Mouse (Mus musculus) forebrain, embryonic 14.5 days (tissue): ENCODE results near the gene Ccdc8. TPM values are rescaled to one million over a fixed set of nuclear protein-coding genes. Genes with fewer than 3 reads are reported as not detected.
"Not testable (repeated sequence)": the region's sequence is repeated elsewhere in the genome, so short reads cannot be mapped to it uniquely, and the experiment has no call there.

Source experiments
- ATAC-seq: fragments of 200-750 bp; cut with Nextera tagmentation; 2 replicates; pipeline ENCODE4 v1.8.0; 2017; ENCODE audit warnings: mild to moderate bottlenecking, moderate library complexity
- DNase-seq: peaks from one replicate; pipeline ENCODE4 v3.0.0-alpha.2; 2015; ENCODE audit warnings: low spot score
- H3K27ac ChIP-seq: fragments of 300-500 bp; sonication (generic); 2 replicates; pipeline ENCODE4 v1.5.1; 2014; ENCODE audit warnings: low read depth, mild to moderate bottlenecking, control low read depth, low read length, moderate library complexity
- H3K27me3 ChIP-seq: fragments of 300-500 bp; sonication (generic); replicated peaks from 2 replicates; pipeline ENCODE4 v1.6.1; 2014; ENCODE audit warnings: low read length, control low read depth, mixed read lengths; ENCODE audit not compliant: control insufficient read depth, insufficient read depth
- H3K36me3 ChIP-seq: fragments of 300-500 bp; sonication (generic); 2 replicates; pipeline ENCODE4 v1.6.1; 2014; ENCODE audit warnings: low read length, control low read depth; ENCODE audit not compliant: control insufficient read depth, insufficient read depth
- H3K4me1 ChIP-seq: fragments of 300-500 bp; sonication (generic); 2 replicates; pipeline ENCODE4 v1.6.1; 2014; ENCODE audit warnings: antibody characterized with exemption, low read length, control low read depth; ENCODE audit not compliant: control insufficient read depth, insufficient read depth
- H3K4me2 ChIP-seq: fragments of 300-500 bp; sonication (generic); 2 replicates; pipeline ENCODE4 v1.6.1; 2014; ENCODE audit warnings: mild to moderate bottlenecking, control low read depth, low read length
- H3K4me3 ChIP-seq: fragments of 300-500 bp; sonication (generic); 2 replicates; pipeline ENCODE4 v1.5.1; 2014; ENCODE audit warnings: low read depth, low read length, control low read depth
- H3K9ac ChIP-seq: fragments of 300-500 bp; sonication (generic); 2 replicates; pipeline ENCODE4 v1.6.1; 2014; ENCODE audit warnings: mild to moderate bottlenecking, low read length, control low read depth, moderate library complexity
- H3K9me3 ChIP-seq: fragments of 300-500 bp; sonication (generic); replicated peaks from 2 replicates; pipeline ENCODE4 v1.6.1; 2016; ENCODE audit warnings: low read length, control low read depth, mixed read lengths; ENCODE audit not compliant: control insufficient read depth
- WGBS: fragments of 180-500 bp; shearing (Covaris S2); extraction: QIAGEN DNeasy Blood & Tissue Kit; methylation state at CpG from one replicate; pipeline ENCODE4 v1.1.7; 2014; 5-methylcytosine and 5-hydroxymethylcytosine counted together
- polyA plus RNA-seq: library from polyadenylated mRNA; unstranded; fragments of >200 nt; fragmentation: Nextera tagmentation; extraction: Ambion mirVana; gene quantifications from 2 replicates; pipeline ENCODE4 v1.2.1, GENCODE M21; 2014

The Ccdc8 gene
- polyA plus RNA-seq, 1 experiment from 2014 or later, result 3.4 TPM

DNA sequence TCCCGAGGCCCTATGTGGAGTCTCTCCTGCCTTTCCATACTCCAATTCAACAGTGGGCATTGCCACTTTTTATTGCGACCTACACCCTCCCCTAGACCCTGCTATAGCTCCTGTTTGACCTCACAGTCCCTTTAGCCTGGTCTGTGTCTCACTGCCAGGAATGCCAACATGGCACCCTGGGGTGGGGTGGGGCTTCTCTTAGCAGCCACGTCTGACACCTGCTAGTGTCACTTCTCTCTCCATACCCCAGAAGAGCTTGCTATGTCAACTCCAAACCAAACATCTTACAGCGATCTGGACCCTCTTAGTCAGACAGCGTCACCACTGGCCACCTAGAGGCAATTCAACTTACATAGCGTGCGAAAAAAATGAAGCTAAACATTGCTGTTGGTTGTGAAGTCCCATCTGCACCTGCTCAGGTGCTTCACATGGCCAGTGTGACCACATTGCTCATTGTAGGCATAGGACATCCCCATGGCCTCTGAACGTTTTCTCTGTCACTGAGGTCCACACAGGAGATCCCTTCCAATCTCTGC lies 43.5 kb upstream of the Ccdc8 start:
- ATAC-seq (no peak), DNase-seq (no peak)
- Histone ChIP-seq H3K27ac (no peak overlapping the region; the same call in 1 of the 2 replicates), H3K4me2 (peak overlapping the region; percentile 79), H3K4me3 (0 out of 2 replicates have a peak overlapping the region, but pooled peaks have one; percentile 3), H3K9me3 (no peaks in the 10 kb centered on the region), H3K4me1 (peaks cover 37% of the 10 kb centered on the region), H3K9ac (peak overlapping the region; percentile 56; the same call in 1 of the 2 replicates), H3K27me3 (peaks cover 8% of the 10 kb centered on the region), H3K36me3 (no peaks in the 10 kb centered on the region)
- 54% methylated on average over 8 of the region's 8 CpGs for WGBS

DNA sequence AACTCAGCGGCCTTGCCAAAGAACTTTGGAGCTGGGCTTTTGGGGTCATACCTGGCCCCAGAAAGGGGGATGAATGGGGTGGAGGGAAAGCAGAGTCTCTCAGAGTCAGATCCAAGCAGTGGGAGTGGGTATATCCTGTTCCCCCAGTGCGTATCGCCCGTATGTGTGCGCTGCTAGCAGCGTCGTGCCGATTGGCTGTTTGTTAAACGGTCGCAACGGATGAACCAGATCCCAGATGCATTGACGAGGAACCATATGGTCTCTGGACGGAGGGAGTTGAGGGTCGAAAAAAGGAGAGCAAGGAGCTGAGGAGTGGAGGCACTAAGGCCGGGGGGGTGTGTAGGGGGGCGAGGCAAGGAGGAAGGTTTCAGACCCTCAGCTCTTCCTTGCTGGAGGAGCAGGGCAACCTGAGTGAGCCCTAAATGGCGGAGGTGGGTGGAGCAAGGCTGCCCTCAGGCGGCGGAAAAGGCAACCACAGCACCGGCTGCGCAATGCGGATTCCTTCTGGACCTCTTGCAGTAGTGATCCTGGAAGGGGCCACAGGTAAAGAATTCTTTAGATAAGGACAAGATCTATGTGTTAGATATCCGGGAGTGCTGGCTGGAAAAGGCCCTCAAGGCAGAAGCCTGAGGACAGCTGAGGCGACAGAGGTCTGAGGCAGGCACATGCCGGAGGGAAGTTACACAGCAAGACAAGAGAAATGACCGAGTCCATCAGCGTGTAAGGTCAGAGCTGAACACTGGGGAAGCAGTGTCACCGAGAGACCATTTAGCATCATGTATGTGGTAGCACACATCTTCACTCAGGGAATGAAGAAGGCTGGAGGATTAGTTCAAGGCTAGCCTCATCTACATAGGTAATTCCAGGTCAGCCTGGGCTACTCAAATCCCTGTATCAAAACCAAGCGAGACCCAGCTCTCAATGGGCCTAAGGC lies 42.3 kb upstream of the Ccdc8 start:
- peak overlapping the region; percentile 56 for H3K9ac ChIP-seq
- peak overlapping the region; percentile 79 for H3K4me2 ChIP-seq
- H3K36me3 ChIP-seq, result no peaks in the 10 kb centered on the region
- peaks cover 8% of the 10 kb centered on the region for H3K27me3 ChIP-seq
- ATAC-seq (peak; percentile 60), DNase-seq (peak; percentile 86)
- H3K9me3 ChIP-seq, result no peaks in the 10 kb centered on the region
- peaks cover 34% of the 10 kb centered on the region for H3K4me1 ChIP-seq
- peak overlapping the region; percentile 24 for H3K4me3 ChIP-seq
- WGBS, result 13% methylated on average over 29 of the region's 29 CpGs
- H3K27ac ChIP-seq, result peak overlapping the region; percentile 54

DNA sequence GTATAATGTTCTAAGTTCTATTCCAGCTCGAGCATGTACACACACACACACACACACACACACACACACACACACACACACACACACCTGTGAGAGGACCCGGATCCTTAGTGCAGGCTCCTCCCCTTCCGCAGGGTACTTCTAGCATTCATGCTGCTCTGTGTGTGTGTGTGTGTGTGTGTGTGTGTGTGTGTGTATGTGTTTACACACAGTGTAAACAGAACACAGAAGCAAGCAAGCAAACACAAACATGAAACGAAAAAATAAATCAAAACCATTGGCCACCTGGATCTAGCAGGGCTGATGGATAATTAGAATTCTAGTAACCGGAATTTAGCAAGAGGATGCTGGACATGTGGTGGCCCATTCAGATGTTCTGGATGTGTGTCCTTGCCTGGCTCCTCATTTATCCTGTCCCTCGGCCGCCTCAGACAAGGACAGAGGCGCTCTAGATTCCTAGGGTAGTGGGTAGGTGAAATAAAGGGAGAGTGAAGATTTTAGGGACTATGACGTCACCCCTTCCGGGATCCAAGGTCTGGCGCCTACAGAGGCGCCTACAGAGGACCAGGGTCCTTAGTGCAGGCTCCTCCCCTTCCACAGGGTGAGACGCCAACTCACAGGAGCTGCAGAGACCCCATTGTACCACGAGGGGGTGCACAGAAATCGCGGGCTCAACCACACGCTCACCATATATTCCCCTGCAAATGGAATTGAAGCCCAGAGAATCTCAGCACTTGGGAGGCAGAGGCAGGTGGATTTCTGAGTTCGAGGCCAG lies 41.5 kb upstream of the Ccdc8 start:
- H3K27me3 ChIP-seq, result peaks cover 6% of the 10 kb centered on the region
- no peaks in the 10 kb centered on the region for H3K9me3 ChIP-seq
- H3K9ac ChIP-seq, result no peak overlapping the region
- WGBS, result 26% methylated on average over 18 of the region's 18 CpGs
- 0 out of 2 replicates have a peak overlapping the region, but pooled peaks have one; percentile 21 for H3K27ac ChIP-seq
- ATAC-seq (peak; percentile 69), DNase-seq (peak; percentile 88)
- no peak overlapping the region for H3K4me3 ChIP-seq
- peaks cover 31% of the 10 kb centered on the region for H3K4me1 ChIP-seq
- no peaks in the 10 kb centered on the region for H3K36me3 ChIP-seq
- no peak overlapping the region for H3K4me2 ChIP-seq

DNA sequence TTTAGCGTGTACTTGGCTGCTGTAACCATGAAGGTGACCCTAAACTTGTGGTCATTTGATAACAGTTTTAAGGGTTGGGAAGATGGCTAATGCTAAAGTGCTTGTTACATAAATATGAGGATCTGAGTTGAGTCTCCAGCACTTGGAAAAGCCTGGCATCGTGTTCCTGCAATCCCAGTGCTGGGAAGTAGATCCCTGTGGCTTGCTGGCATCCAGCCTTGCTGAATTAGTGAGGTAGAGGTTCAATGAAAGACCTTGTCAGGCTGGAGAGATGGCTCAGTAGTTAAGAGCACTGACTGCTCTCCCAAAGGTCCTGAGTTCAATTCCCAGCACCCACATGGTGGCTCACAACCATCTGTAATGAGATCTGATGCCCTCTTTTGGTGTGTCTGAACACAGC lies 38.7 kb upstream of the Ccdc8 start:
- not testable (repeated sequence) for ATAC-seq, H3K4me2 ChIP-seq, H3K4me3 ChIP-seq, H3K36me3 ChIP-seq, H3K9ac ChIP-seq, H3K9me3 ChIP-seq, H3K27me3 ChIP-seq, H3K27ac ChIP-seq, DNase-seq
- WGBS, result 63% methylated on average over 2 of the region's 2 CpGs
- peaks cover 18% of the 10 kb centered on the region for H3K4me1 ChIP-seq

DNA sequence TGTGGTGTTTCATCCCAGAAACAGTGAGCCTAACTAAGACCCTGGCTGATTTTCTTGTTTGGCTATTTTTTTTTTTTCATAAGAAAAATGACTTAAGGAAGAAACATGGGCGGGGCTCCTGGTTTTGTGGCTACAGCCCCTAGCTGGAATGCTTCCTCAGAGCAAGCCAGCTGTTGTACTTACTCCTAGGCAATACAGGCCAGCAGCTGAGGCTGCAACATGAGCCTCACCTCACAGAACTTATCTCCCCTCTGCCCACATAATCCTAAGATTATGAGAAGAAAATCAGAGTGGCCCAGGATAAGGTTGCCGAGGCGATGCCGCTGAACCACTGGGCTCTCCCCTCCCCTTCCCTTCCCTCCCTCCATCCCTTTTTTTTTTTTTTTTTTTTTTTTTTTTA lies 36.8 kb upstream of the Ccdc8 start:
- no peaks in the 10 kb centered on the region for H3K9me3 ChIP-seq
- no peaks in the 10 kb centered on the region for H3K36me3 ChIP-seq
- ATAC-seq (no peak), DNase-seq (no peak)
- peak overlapping the region; percentile 88 for H3K27ac ChIP-seq
- H3K9ac ChIP-seq, result no peak overlapping the region
- no peak overlapping the region for H3K4me3 ChIP-seq
- no peaks in the 10 kb centered on the region for H3K27me3 ChIP-seq
- peaks cover 19% of the 10 kb centered on the region for H3K4me1 ChIP-seq
- WGBS, result 96% methylated on average over 4 of the region's 4 CpGs
- H3K4me2 ChIP-seq, result no peak overlapping the region

DNA sequence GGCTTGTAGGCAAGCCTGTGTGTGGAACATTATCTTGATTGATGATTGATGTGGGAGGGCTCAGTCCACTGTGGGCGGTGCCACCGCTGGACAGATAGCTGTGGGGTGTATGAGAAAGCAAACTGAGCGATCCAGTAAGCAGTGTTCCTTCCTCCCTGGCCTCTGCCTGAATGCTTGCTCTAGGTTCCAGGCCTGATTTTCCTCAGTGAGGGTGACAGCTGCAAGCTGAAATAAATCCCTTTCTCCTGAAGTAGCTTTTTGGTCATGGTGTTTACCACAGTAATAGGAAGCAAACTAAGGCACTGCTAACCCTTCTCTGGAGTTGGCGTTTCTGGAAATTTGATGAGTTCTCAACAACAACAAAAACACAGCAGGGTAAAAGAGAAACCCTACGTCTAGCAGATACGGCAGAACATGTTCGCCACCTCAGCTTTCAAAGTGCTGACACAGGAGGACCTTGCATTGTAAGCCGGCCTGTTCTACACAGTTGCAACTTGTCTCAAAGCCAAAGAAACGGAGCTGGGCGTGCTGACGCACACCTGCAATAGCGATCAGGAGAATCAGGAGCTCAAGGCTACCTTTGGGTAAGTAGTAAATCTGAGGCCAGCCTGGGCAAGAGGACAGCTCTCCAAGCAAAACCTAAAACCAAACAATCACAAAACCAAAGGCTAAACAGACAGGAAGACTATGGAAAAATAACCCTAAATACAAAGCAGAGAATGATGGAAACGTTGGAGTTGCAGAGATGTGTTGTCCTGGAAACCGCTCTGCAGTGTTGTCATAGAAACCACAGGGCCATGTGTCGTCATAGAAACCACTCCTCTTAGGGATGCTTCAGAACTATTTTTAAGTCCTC lies 35.9 kb upstream of the Ccdc8 start:
- peak; percentile 90 for DNase-seq
- Histone ChIP-seq H3K4me2 (peak overlapping the region; percentile 38), H3K9me3 (no peaks in the 10 kb centered on the region), H3K27me3 (no peaks in the 10 kb centered on the region), H3K4me1 (peaks cover 24% of the 10 kb centered on the region), H3K9ac (peak overlapping the region; percentile 33; the same call in 1 of the 2 replicates), H3K27ac (peak overlapping the region; percentile 88), H3K36me3 (no peaks in the 10 kb centered on the region), H3K4me3 (no peak overlapping the region)
- 43% methylated on average over 15 of the region's 15 CpGs for whole genome bisulfite sequencing
- peak; percentile 66 for ATAC-seq

DNA sequence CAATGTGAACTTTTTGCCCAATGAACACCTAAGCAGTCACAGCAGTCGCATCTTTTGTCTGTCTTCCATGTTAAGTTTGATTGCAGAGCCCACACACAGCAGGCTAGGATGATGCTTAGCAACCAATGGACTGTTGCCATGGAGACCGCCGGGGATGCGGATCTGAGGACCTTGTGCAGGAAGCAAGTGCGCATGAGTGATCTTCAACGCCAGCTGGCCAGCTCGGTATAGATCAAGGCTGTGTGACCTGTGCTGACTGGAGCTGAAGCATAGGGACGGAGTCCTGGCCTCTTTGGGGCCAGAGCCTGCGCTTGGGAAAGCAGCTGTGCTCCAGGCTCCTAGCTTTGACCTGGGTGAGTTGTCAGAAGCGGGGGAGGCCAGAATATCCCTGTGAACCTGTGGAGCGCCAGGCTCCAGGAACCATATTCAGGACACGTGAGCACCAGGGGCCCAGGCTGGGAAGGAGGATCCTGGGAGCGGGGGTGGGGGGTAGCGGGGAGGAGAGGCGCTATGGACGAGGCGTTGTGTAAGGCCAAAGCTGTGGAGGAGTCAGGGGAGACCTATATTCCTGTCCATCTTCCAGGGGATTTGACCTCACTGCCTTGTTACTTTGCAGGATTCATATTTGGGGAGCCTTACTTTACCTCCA lies 32.8 kb upstream of the Ccdc8 start, which contains the start of gene Pnmal1:
TSS of gene Pnmal1 (plus strand) at position 141 of the 649 bp plus-strand sequence.
- WGBS, result 3% methylated on average over 17 of the region's 17 CpGs

More for the DNA sequence above, 32.8 kb upstream of the Ccdc8 start, which contains the start of gene Pnmal1:
- H3K27ac ChIP-seq, result peak within 1 kb of the TSS; percentile 93
- H3K4me3 ChIP-seq, result peak within 1 kb of the TSS; percentile 37
- DNase-seq, result peak; percentile 98
- peaks cover 27% of the 10 kb centered on the region for H3K4me1 ChIP-seq
- H3K4me2 ChIP-seq, result peak within 1 kb of the TSS; percentile 71
- H3K36me3 ChIP-seq, result no peaks in the 10 kb centered on the region
- ATAC-seq, result peak; percentile 92
- H3K9me3 ChIP-seq, result no peaks in the 10 kb centered on the region
- no peaks in the 10 kb centered on the region for H3K27me3 ChIP-seq
- H3K9ac ChIP-seq, result peak within 1 kb of the TSS; percentile 66
